Mouse (Mus musculus) gonadal fat pad, adult 2 months (tissue): ENCODE measurements around the gene Pcca. TPM values are rescaled to one million over a fixed set of nuclear protein-coding genes. Genes with fewer than 3 reads are reported as not detected.

Experiments used
- DNase-seq: peaks from one replicate; pipeline ENCODE4 v3.0.0-alpha.2; 2012; ENCODE audit warnings: low read depth
- polyA plus RNA-seq: library from polyadenylated mRNA; depleted of rRNA; stranded (reverse); fragments of >200 nt; gene quantifications from 2 replicates; pipeline ENCODE4 v1.2.3, GENCODE M21; 2012

The Pcca gene
- polyA plus RNA-seq, 1 experiment: 33.4 TPM

DNA sequence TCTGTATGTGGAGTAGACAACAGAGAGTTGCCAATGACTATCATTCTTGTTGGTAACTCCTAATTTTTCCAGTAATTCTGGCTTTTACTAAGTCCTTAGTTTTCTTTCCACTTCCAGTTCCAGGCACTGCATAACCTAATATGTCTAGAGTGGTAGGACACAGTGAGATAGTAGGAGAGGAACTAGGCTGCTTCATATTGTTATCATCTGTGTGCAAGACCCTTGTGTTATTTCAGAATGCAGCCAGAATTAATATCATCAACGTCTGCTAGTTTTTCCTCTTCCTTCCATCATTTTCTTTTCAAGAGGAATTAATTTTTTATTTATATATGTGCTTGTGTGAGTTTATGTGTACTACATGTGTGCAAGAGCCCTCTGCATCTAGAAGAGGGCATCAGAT is 114.1 kb downstream of the Pcca start:
- no peak for DNase-seq

- no peak for DNase-seq
Observed at GRCm38 (mm10) chr14:122649336-122649950, 115.3 kb downstream of the Pcca start.

- DNase-seq: no peak
Observed at GRCm38 (mm10) chr14:122651681-122652080, 117.6 kb downstream of the Pcca start.

DNA sequence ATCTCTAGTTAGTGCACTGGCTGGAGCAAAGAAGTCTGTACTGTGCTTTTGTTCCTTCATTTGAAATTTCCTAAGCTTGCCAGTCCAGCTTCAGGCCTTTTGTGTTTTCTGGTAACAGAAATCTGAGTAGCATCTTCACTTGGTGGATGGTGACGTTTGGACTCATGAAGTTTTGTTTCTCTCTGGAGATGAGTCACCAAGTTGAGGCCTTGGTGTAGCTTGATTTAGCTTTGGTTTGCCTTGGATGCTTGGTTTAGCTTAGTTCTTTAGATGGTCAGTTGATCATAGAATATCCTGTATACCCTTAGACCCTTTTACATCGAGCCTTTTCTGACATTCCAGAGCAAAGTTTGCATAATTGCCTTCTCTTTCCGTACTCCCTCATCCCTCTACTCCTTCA is 141.5 kb downstream of the Pcca start:
- DNase-seq: no peak

DNA sequence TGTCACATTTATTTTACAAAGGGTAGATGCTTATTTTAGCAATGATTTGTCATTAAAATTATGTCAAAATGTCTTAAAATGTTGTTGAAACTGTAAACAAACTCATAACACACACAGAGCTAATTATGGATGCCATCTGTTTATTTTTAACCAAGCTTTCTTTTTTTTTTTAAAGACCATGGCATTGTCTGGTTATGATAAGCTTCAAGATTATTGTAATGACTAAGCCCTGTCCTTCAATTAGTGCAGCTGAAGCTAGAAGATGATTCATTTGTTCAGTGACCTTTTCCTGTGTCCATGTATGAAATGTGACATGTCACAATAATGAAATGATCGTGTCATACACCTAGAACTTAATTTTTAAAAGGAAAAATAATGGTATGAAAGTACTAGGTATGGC is 149.5 kb downstream of the Pcca start:
- DNase-seq: no peak

DNA sequence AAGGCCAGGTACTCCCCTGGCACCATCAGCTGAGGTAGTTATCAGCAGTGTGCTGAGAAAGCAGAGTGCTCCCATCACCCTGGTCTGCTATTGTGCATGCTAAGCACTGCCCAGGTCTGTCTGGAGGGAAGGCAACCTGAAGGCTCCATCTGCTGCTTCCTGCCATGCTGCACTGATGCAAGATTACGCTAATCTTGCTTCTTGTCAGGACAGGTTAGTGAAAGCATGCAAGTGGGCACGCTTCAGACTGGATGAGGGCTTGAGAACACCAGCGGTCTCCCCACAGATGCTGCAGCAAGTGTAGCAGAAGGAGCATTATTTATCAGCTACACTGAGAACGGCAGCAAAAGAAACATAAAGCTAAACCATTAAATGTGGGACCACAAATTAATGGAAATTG is 150.1 kb downstream of the Pcca start:
- DNase-seq: no peak

- DNase-seq: no peak
Observed at GRCm38 (mm10) chr14:122684811-122685210, 150.7 kb downstream of the Pcca start.

- no peak for DNase-seq
Observed at GRCm38 (mm10) chr14:122687398-122687797, 153.3 kb downstream of the Pcca start.

DNA sequence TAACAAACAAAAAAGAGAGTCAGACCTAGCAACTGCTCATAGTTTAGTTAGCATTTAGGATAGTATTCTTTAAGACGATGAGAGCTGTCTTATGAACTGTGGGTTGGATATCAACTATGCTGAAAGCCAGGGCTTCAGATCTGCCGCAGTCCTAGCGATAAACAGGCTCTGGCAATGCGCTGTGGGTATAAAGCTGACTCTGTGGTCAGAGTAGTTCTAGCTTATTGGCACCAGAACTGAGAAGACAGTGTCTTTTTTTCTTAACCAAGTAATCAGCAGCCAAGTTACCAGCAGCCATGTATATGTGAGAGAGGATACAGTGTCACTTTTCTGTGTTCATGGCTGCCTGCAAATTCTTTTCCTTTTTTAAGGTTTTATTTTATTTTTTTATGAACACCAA is 154.3 kb downstream of the Pcca start:
- DNase-seq: no peak

DNA sequence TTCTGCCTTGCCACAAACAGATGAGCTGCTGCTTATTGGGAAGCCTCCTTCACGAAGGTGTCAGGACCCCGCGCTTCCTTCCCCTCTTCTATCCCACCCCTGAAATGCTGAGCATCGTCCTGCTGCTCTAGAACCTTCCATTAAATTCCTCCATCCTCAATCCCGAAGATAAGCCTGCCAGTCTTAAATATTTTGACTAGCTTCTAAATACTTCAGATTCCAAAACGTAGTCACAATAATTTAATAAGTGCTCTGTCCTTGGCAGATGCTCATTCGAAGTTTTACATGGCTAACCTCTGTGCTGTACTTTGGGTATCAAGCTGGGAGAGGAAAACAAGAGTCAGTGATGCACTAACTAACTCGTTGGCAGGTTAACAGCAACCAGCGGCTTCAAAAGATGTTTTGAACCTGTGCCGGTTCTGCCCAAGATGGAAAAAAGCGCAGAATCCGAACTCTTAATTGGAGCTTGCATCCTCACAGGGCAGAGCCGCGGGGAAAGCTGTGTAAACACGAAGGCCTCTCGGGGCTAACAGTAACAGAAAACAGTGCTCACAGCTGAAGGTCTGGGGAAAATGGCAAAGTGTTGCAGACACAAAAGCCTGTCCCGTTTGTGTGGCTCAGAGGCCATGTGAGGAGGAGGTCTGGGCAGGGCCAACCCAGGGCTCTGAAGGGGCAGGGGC is 155.2 kb downstream of the Pcca start:
- no peak for DNase-seq

DNA sequence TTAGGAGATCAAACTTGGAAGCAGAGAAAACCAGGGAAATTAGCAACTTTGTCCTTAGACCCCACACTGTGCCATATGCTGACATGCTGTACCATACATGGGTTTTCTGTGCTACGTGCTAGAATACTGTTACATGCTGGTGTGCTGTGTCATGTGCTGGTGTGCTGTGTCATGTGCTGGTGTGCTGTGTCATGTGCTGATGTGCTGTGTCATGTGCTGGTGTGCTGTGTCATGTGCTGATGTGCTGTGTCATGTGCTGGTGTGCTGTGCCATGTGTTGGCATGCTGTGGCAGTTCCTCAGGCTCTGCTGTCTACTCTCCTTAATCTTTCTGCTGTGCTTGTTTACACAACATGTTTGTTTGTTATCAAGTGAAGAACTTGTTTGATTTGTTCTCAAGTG is 157.4 kb downstream of the Pcca start:
- no peak for DNase-seq

GRCm38 (mm10) chr14:122700333-122700732 is 166.2 kb downstream of the Pcca start:
- DNase-seq: no peak

DNA sequence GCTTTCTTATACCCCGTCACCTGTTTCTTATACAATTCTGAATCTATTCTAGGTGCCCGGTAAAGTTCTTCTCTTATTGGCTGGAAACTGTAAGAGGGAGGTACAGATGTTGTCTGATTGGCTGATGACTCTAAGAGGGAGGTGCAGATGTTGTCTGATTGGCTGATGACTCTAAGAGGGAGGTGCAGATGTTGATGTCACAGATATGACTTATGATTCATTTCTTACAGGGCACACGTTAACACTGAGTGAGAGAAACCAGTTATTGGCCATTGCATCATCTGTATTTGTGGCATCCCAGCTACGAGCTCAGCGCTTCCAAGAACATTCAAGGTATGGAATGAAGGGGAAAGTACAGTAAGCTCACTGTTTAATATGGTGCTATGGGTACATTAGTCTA is 179.7 kb downstream of the Pcca start:
- no peak for DNase-seq

- DNase-seq: no peak
Observed at GRCm38 (mm10) chr14:122714911-122715310, 180.8 kb downstream of the Pcca start.

DNA sequence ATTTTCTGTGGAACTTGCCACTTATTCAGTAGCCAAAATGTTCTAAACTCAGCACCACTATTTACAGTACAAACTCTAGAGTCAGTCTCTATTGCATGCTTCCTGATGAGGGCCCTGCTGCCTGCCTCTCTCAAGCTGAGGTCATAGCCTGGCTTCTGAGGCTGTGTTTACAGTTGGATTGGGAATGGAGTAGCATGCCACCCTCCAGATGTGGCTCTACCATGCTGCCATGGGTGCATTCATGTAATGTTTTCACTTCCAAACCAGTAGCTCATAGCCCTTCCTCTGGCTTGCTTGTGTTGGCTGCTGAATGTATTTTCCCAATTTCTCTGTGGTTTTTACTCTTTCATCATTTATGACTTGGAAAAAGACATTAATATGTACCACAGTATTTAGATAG is 181.9 kb downstream of the Pcca start:
- DNase-seq: no peak

DNA sequence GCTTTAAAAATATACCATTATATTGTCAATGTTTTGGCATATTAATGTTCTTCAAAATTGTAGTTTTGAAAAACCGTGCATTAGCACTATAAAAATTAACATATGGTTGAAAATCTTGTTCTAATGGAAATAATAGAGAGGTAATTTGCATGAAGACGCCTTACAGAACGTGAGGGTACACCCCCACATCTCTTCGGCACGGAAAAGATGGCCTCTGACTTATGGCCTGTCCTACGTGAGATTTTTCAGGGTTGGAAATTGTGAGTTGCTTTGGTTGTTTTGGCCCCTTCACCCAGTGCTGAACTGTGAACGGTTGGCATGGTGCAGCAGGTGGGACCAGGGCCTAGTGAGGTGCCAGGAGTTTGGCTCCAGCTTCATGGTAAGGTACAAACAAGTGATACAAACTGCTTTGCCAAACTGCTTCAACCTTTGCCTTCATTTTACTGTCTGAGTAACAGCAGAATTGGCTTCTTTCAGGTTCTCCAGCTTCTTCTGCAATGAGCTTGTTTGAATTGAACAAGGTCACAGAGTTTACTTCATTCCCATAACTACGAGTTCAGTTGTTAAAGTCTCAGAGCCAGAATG is 185.5 kb downstream of the Pcca start:
- no peak for DNase-seq

GRCm38 (mm10) chr14:122720989-122721388 is 186.9 kb downstream of the Pcca start:
- no peak for DNase-seq

GRCm38 (mm10) chr14:122721750-122722149 is 187.6 kb downstream of the Pcca start:
- DNase-seq: no peak

DNA sequence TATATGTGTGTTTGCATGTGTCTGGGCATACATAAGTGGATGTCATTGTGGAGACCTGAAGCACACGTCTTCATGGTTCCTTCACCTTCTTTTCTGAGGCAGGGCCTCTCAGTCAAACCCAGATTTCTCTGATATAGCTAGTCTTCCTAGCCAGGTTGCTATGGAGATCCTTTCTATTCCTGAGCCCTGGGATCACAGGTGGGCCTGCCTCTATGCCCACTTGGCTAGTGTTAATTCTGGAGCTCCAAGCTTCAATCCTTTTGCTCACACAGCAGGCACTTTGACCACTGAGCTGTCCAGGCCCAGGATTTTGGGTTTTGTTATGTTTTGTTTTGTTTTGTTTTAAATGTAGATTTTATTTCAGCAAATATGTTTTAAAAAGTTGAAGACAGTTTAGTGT is 192.3 kb downstream of the Pcca start:
- DNase-seq: no peak

DNA sequence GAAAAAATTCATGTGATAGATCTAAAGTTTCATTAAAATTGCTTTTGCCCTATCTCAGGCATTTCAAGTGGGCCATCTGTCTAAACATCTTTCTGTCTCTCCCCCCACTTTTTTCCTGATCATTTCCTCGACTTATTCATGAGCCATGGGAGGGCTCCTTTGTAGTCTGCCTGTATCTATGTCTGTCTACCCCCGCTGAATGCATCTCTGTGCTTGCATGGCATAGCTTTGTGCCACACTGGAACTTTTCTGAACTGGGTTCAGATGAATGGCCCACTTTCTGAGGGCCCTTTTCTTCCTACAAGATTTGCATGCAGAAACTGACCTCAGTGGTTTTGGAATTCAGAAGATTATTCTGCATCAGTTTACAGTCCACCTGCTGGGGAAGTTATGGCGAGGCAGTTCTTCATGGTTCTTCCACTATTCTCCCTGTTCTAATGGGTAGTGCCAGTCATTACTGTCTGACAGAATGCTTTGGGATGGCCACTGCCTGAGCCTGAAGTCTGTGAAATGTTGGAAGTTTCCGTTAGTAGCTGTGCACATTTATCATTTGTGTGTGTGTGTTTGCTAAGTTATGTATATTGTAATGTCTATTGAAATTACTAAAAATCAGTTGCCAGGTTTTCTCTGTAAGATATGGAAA is 195.4 kb downstream of the Pcca start:
- DNase-seq: no peak

GRCm38 (mm10) chr14:122730921-122731551 is 196.9 kb downstream of the Pcca start:
- no peak for DNase-seq

DNA sequence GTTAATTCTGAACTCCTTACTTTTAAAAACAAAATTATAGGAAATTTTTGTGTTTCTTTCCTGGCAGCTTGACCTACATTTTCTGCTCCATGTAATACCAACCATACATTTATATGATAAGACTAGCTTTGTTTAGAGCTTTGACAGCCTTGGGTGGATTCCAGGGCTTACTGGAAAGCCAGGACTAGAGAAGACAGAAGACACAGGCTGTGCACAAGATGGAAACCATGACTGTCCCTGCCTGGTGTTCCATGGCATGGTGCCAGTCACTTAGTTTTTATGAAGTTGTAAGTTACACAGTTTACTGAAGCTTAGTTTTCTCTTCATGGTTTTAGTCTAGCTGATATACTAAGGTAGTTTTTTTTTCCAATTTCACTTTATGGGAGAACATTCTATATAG is 202.7 kb downstream of the Pcca start:
- no peak for DNase-seq
